Mouse (Mus musculus) CH12.LX (cell line): ENCODE measurements at regions not wholly inside any gene's neighbourhood (a gene's known extent, or its start where the extent isn't known, plus 50 kb on each side); places are given as distances from the start of the nearest gene placed in this dataset.

Source experiments
- DNase-seq: peaks from one replicate; pipeline ENCODE4 v3.0.0-alpha.2; 2013; ENCODE audit errors: extremely low read depth
- H3K27ac ChIP-seq: 2 replicates; pipeline ENCODE4 v1.5.1; 2012; ENCODE audit warnings: low read depth, mild to moderate bottlenecking, control low read depth, moderate library complexity; ENCODE audit not compliant: insufficient read depth
- H3K27me3 ChIP-seq: replicated peaks from 2 replicates; pipeline ENCODE3; 2012; ENCODE audit warnings: inconsistent platforms
- H3K36me3 ChIP-seq, 2 experiments: replicated peaks in 1 of 2; 2 replicates each; pipeline versions ENCODE3 to v1.6.1; 2012; ENCODE audit warnings: inconsistent platforms in 1 of 2, low read length in 1 of 2, mild to moderate bottlenecking in 1 of 2, mixed read lengths in 1 of 2, moderate library complexity in 1 of 2; ENCODE audit not compliant: control insufficient read depth in 1 of 2, insufficient read depth in 1 of 2
- H3K4me1 ChIP-seq, 2 experiments: 2 replicates each; pipeline ENCODE4 v1.6.1; 2012; ENCODE audit warnings: inconsistent platforms in 1 of 2, moderate library complexity in 1 of 2; ENCODE audit not compliant: insufficient read depth in 2 of 2, control insufficient read depth in 1 of 2
- H3K4me2 ChIP-seq: 2 replicates; pipeline ENCODE4 v1.6.1; 2012; ENCODE audit warnings: low read depth, mild to moderate bottlenecking, control low read depth; ENCODE audit not compliant: poor library complexity, insufficient read depth, severe bottlenecking
- H3K4me3 ChIP-seq, 3 experiments: fragments of 150-350 bp in 1 of 3; sonication (generic) in 1 of 3; replicated peaks in 1 of 3; 2 replicates each; pipeline versions ENCODE3 to v1.5.1; 2011 to 2012; ENCODE audit warnings: low read depth in 2 of 3, low read length in 2 of 3, mild to moderate bottlenecking in 2 of 3, moderate library complexity in 2 of 3, control low read depth in 1 of 3, improper control_type of control experiment in 1 of 3, inconsistent platforms in 1 of 3, mixed read lengths in 1 of 3; ENCODE audit not compliant: poor library complexity in 1 of 3
- H3K79me2 ChIP-seq: replicated peaks from 2 replicates; pipeline ENCODE4 v1.6.1; 2012; ENCODE audit warnings: mild to moderate bottlenecking, moderate library complexity; ENCODE audit not compliant: control insufficient read depth, poor library complexity, insufficient read depth, severe bottlenecking; ENCODE audit errors: extremely low read depth
- H3K9ac ChIP-seq: 2 replicates; pipeline ENCODE4 v1.6.1; 2012; ENCODE audit warnings: low read depth, mild to moderate bottlenecking, control low read depth, moderate library complexity; ENCODE audit not compliant: insufficient read depth
- H3K9me3 ChIP-seq: replicated peaks from 2 replicates; pipeline ENCODE3; 2012; ENCODE audit warnings: low read length, inconsistent platforms, mixed read lengths
- BHLHE40 ChIP-seq: IDR thresholded peaks from 2 replicates; pipeline ENCODE4 v1.6.1; 2011; ENCODE audit warnings: mild to moderate bottlenecking, low read depth, low read length, improper control_type of control experiment
- CHD1 ChIP-seq: IDR thresholded peaks from 2 replicates; pipeline ENCODE4 v1.6.1; 2012; ENCODE audit warnings: low read depth, low read length, improper control_type of control experiment, inconsistent platforms
- CHD2 ChIP-seq: IDR thresholded peaks from 2 replicates; pipeline ENCODE4 v1.6.1; 2011; ENCODE audit warnings: low read length, improper control_type of control experiment
- CTCF ChIP-seq, 2 experiments: IDR thresholded peaks in 1 of 2; conservative IDR thresholded peaks in 1 of 2; 2 replicates each; pipeline ENCODE4 v1.5.1; 2011 to 2012; ENCODE audit warnings: low read depth in 2 of 2, low read length in 2 of 2, improper control_type of control experiment in 1 of 2, inconsistent platforms in 1 of 2, mild to moderate bottlenecking in 1 of 2, moderate library complexity in 1 of 2
- EP300 ChIP-seq: IDR thresholded peaks from 2 replicates; pipeline ENCODE4 v1.6.1; 2011; ENCODE audit warnings: low read length, improper control_type of control experiment
- GABPA ChIP-seq: IDR thresholded peaks from 2 replicates; pipeline ENCODE4 v1.6.1; 2012; ENCODE audit warnings: low read depth, low read length, improper control_type of control experiment, inconsistent platforms; ENCODE audit not compliant: insufficient replicate concordance
- HCFC1 ChIP-seq: IDR thresholded peaks from 2 replicates; pipeline ENCODE4 v1.6.1; 2012; ENCODE audit warnings: low read depth, mild to moderate bottlenecking, inconsistent platforms, low read length, improper control_type of control experiment
- IRF4 ChIP-seq: IDR thresholded peaks from 2 replicates; pipeline ENCODE4 v1.6.1; 2014; ENCODE audit warnings: low read depth, mild to moderate bottlenecking, inconsistent platforms, low read length, improper control_type of control experiment
- JUN ChIP-seq: IDR thresholded peaks from 2 replicates; pipeline ENCODE4 v1.6.1; 2011; ENCODE audit warnings: low read depth, mild to moderate bottlenecking, low read length, improper control_type of control experiment, moderate library complexity; ENCODE audit not compliant: insufficient read depth
- JUND ChIP-seq: conservative IDR thresholded peaks from 2 replicates; pipeline ENCODE4 v1.6.1; 2011; ENCODE audit warnings: low read depth, low read length, improper control_type of control experiment
- KAT2A ChIP-seq: IDR thresholded peaks from 2 replicates; pipeline ENCODE4 v1.6.1; 2012; ENCODE audit warnings: low read length, improper control_type of control experiment, inconsistent platforms; ENCODE audit not compliant: insufficient replicate concordance
- MAFK ChIP-seq: IDR thresholded peaks from 2 replicates; pipeline ENCODE4 v1.6.1; 2011; ENCODE audit warnings: low read length, improper control_type of control experiment; ENCODE audit not compliant: insufficient replicate concordance
- MAX ChIP-seq: IDR thresholded peaks from 2 replicates; pipeline ENCODE4 v1.6.1; 2011; ENCODE audit warnings: low read length, improper control_type of control experiment
- MEF2A ChIP-seq: IDR thresholded peaks from 2 replicates; pipeline ENCODE4 v1.6.1; 2014; ENCODE audit warnings: low read depth, mild to moderate bottlenecking, inconsistent platforms, low read length, improper control_type of control experiment, borderline replicate concordance
- MXI1 ChIP-seq: IDR thresholded peaks from 2 replicates; pipeline ENCODE4 v1.6.1; 2011; ENCODE audit warnings: mild to moderate bottlenecking, low read depth, low read length, improper control_type of control experiment
- MYC ChIP-seq: IDR thresholded peaks from 2 replicates; pipeline ENCODE4 v1.6.1; 2011; ENCODE audit warnings: low read depth, mild to moderate bottlenecking, improper control_type of control experiment, low read length
- NELFE ChIP-seq: IDR thresholded peaks from 2 replicates; pipeline ENCODE4 v1.6.1; 2011; ENCODE audit warnings: low read depth, low read length, improper control_type of control experiment
- NRF1 ChIP-seq: IDR thresholded peaks from 2 replicates; pipeline ENCODE4 v1.6.1; 2014; ENCODE audit warnings: low read depth, mild to moderate bottlenecking, inconsistent platforms, low read length, improper control_type of control experiment, moderate library complexity
- PAX5 ChIP-seq: IDR thresholded peaks from 2 replicates; pipeline ENCODE4 v1.6.1; 2012; ENCODE audit warnings: low read length, inconsistent platforms, mixed read lengths
- POLR2A ChIP-seq: IDR thresholded peaks from 2 replicates; pipeline ENCODE4 v1.6.1; 2011; ENCODE audit warnings: low read depth, mild to moderate bottlenecking, improper control_type of control experiment, low read length
- POLR2AphosphoS2 ChIP-seq: IDR thresholded peaks from 2 replicates; pipeline ENCODE4 v1.6.1; 2011; ENCODE audit warnings: low read depth, low read length, improper control_type of control experiment
- RAD21 ChIP-seq: IDR thresholded peaks from 2 replicates; pipeline ENCODE4 v1.6.1; 2011; ENCODE audit warnings: low read depth, mild to moderate bottlenecking, low read length, improper control_type of control experiment, moderate library complexity
- SIN3A ChIP-seq: IDR thresholded peaks from 2 replicates; pipeline ENCODE4 v1.6.1; 2012; ENCODE audit warnings: low read length, improper control_type of control experiment, inconsistent platforms
- SMC3 ChIP-seq: IDR thresholded peaks from 2 replicates; pipeline ENCODE4 v1.6.1; 2011; ENCODE audit warnings: low read depth, low read length, improper control_type of control experiment
- TBP ChIP-seq: conservative IDR thresholded peaks from 2 replicates; pipeline ENCODE4 v1.6.1; 2011; ENCODE audit warnings: low read depth, low read length, improper control_type of control experiment
- TCF12 ChIP-seq: IDR thresholded peaks from 2 replicates; pipeline ENCODE4 v1.6.1; 2014; ENCODE audit warnings: low read depth, mild to moderate bottlenecking, inconsistent platforms, low read length, improper control_type of control experiment
- USF1 ChIP-seq: IDR thresholded peaks from 2 replicates; pipeline ENCODE4 v1.6.1; 2014; ENCODE audit warnings: low read depth, mild to moderate bottlenecking, inconsistent platforms, low read length, improper control_type of control experiment
- USF2 ChIP-seq: conservative IDR thresholded peaks from 2 replicates; pipeline ENCODE4 v1.6.1; 2011; ENCODE audit warnings: low read depth, low read length, improper control_type of control experiment
- ZC3H11A ChIP-seq: IDR thresholded peaks from 2 replicates; pipeline ENCODE4 v1.6.1; 2012; ENCODE audit warnings: low read depth, mild to moderate bottlenecking, inconsistent platforms, low read length, improper control_type of control experiment
- ZKSCAN1 ChIP-seq: IDR thresholded peaks from 2 replicates; pipeline ENCODE4 v1.6.1; 2012; ENCODE audit warnings: low read depth, inconsistent platforms, low read length, improper control_type of control experiment, borderline replicate concordance
- ZMIZ1 ChIP-seq: IDR thresholded peaks from 2 replicates; pipeline ENCODE4 v1.6.1; 2012; ENCODE audit warnings: low read depth, mild to moderate bottlenecking, inconsistent platforms, low read length, improper control_type of control experiment
- ZNF384 ChIP-seq: IDR thresholded peaks from 2 replicates; pipeline ENCODE4 v1.6.1; 2012; ENCODE audit warnings: low read depth, low read length, improper control_type of control experiment, inconsistent platforms
- dilution Hi-C: fragments of 300-500 bp; cut with MboI; formaldehyde crosslinking; loops from 2 replicates; pipeline ENCODE4 v1.14.3; 2020; ENCODE audit warnings: low sequenced_read_pairs; ENCODE audit not compliant: extremely low pct_unique_long_range_greater_than_20kb, extremely low pct_ligation_motif_present
- in situ Hi-C: fragments of 300-500 bp; cut with MboI; formaldehyde crosslinking; loops from 3 replicates; pipeline ENCODE4 v1.14.3; 2019; ENCODE audit warnings: low sequenced_read_pairs, low pct_ligation_motif_present, low pct_unique_long_range_greater_than_20kb, mixed read lengths

- in situ Hi-C loops, result no loop called here
- dilution Hi-C loops, result no loop called here
- H3K4me1 ChIP-seq, result peaks cover 0 to 15% of the 10 kb centered on the region in 2 experiments; a peak in 2 of 4 replicates
- H3K27ac ChIP-seq, result no peak overlapping the region
- peak overlapping the region in 1 of 3 experiments; percentile 48 for H3K4me3 ChIP-seq
- H3K79me2 ChIP-seq, result no peaks in the 10 kb centered on the region
- TF ChIP-seq CHD2 (no peak), ZNF384 (no peak), SMC3 (no peak), CHD1 (no peak), MAFK (no peak), USF1 (peak; percentile 68), BHLHE40 (0 out of 2 replicates have a peak, but pooled peaks have one; percentile 4), EP300 (no peak), NRF1 (no peak), CTCF (conservative IDR thresholded peaks at IDR 0.05 in 1 of 2, IDR thresholded peaks at IDR 0.05 in 1 of 2; ENCODE audit: low read depth in 2 of 2, low read length in 2 of 2) (no peak), SIN3A (no peak), MAX (no peak), NELFE (no peak), TCF12 (no peak), USF2 (peak; percentile 69), JUND (no peak)
- no peaks in the 10 kb centered on the region for H3K36me3 ChIP-seq
- no peak for DNase-seq
- H3K9ac ChIP-seq, result peak overlapping the region; percentile 46
- no peaks in the 10 kb centered on the region for H3K9me3 ChIP-seq
- H3K4me2 ChIP-seq, result peak overlapping the region; percentile 53
- peaks cover 16% of the 10 kb centered on the region for H3K27me3 ChIP-seq
Observed at GRCm38 (mm10) chr16:30187400-30187799, 79.9 kb downstream of the Cpn2 start.

DNA sequence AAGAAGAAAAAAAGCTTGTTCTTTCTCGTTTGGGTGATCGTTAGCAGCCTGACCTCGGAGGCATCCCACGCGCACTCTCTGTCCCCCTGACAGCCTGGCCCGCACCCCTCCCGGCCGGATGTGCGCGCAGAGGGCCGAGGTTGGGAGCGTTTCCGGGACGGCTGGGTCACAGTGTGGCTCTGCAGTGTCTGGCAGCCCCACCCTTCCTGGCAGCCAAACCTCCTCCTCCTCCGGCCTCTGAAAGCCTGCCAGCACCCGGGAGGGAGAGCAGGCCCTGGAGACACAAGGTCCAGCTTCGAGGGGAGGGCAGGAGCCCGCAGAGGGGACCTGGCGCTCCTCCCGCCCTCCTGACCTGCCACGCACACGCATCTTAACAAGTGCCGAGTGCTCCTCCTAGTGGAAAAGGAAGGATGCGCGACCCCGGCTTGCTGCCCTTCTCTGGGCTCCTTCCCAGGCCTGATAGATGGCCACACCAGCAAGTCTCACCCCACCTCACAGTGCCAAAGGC lies 79.3 kb downstream of the Cpn2 start:
- Histone ChIP-seq H3K9me3 (no peaks in the 10 kb centered on the region), H3K27ac (no peak overlapping the region), H3K4me3 (peak overlapping the region; percentile 29 to 48 (median 39)), H3K36me3 (no peaks in the 10 kb centered on the region), H3K4me2 (peak overlapping the region; percentile 53), H3K9ac (peak overlapping the region; percentile 46), H3K79me2 (no peaks in the 10 kb centered on the region), H3K4me1 (peaks cover 0 to 15% of the 10 kb centered on the region in 2 experiments; a peak in 2 of 4 replicates), H3K27me3 (peaks cover 16% of the 10 kb centered on the region)
- in situ Hi-C loops (no loop called here), dilution Hi-C loops (no loop called here)
- peak; percentile 85 for DNase-seq
- peak; percentile 61; the same call in 1 of the 2 replicates for TF ChIP-seq IRF4
- no peak for TF ChIP-seq GABPA
- no peak for TF ChIP-seq EP300
- TF ChIP-seq MEF2A, result peak; percentile 62; the same call in 1 of the 2 replicates
- TF ChIP-seq JUND, result no peak
- TF ChIP-seq MAFK, result no peak
- TF ChIP-seq POLR2AphosphoS2, result no peak
- TF ChIP-seq JUN, result no peak
- no peak for TF ChIP-seq TCF12
- no peak for TF ChIP-seq ZMIZ1
- peak; percentile 53 for TF ChIP-seq HCFC1
- TF ChIP-seq MYC, result peak; percentile 77; the same call in 1 of the 2 replicates
- TF ChIP-seq ZKSCAN1, result no peak
- no peak; the same call in 1 of the 2 replicates for TF ChIP-seq SIN3A
- peak; percentile 86 for TF ChIP-seq RAD21
- TF ChIP-seq PAX5, result no peak
- peak; percentile 62 for TF ChIP-seq ZC3H11A
- peak; percentile 55; the same call in 1 of the 2 replicates for TF ChIP-seq POLR2A
- TF ChIP-seq TBP, result no peak
- no peak for TF ChIP-seq CHD2
- peak; percentile 27; the same call in 1 of the 2 replicates for TF ChIP-seq NELFE
- TF ChIP-seq MAX, result peak; percentile 87
- no peak for TF ChIP-seq KAT2A
- no peak for TF ChIP-seq USF2
- TF ChIP-seq NRF1, result peak; percentile 40; the same call in 1 of the 2 replicates
- peak; percentile 54 for TF ChIP-seq MXI1
